Mouse (Mus musculus): ENCODE results near the gene Inpp4b. TPM values are rescaled to one million over a fixed set of nuclear protein-coding genes. Genes with fewer than 3 reads are reported as not detected.

The Inpp4b gene
- polyA plus RNA-seq, 1 experiment = 1.9 TPM

DNA sequence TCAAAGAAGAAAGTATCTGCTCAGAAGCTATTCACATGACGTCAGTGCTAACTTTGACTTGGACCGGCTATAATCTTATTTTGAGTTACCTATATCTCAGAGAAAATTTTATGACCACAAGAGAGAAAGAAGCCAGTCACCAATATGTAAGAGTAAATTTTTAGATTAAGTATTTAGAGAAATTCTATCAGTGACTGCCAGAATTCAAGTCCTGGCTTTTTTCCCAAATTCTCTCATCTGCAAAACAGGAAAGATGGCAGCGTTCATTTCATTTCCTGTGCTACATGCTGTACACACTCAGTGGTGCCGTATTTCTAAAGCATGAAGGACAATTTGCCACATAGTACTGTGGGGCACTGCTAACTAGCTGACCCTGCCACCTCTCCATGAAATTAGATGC, 256.9 kb downstream of the Inpp4b start:
- TF ChIP-seq CTCF (IDR thresholded peaks at IDR 0.05; ENCODE audit: borderline replicate concordance, insufficient read depth, low read length) = no peak
- no peak for TF ChIP-seq POLR2A (IDR thresholded peaks at IDR 0.05; ENCODE audit: low read depth, low read length)

DNA sequence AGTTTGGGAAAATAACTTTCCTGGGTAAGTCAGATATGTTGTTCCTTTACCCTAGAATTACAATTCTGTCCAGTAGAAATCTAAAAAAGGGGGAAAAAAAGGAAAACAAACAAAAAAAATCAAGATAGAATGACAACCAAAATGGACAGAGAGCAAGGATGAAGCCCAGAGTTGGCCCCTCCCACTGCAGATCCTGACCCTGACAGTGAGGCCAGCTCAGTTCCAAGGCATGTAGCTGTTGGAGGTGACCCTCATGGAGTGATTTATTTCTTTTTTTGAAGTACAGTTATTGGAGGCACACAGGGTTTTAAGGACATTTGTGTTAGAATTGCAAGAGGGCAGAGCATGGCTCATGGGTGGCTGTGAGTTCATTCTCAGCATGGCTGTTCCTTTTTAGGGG, 258.8 kb downstream of the Inpp4b start:
- no peak overlapping the region for H3K27ac ChIP-seq (ENCODE audit: insufficient read depth, low read length)
- no peak overlapping the region for H3K4me3 ChIP-seq (ENCODE audit: insufficient read depth, low read length)
- H3K4me1 ChIP-seq (ENCODE audit: control insufficient read depth, insufficient read depth, low read length) = no peaks in the 10 kb centered on the region
- no peak for TF ChIP-seq CTCF (IDR thresholded peaks at IDR 0.05; ENCODE audit: borderline replicate concordance, insufficient read depth, low read length)

More for the DNA sequence above, 256.9 kb downstream of the Inpp4b start:
- no peaks in the 10 kb centered on the region for H3K4me1 ChIP-seq (ENCODE audit: control insufficient read depth, insufficient read depth, low read length)
- H3K4me3 ChIP-seq (ENCODE audit: insufficient read depth, low read length) = no peak overlapping the region
- no peak overlapping the region for H3K27ac ChIP-seq (ENCODE audit: insufficient read depth, low read length)

DNA sequence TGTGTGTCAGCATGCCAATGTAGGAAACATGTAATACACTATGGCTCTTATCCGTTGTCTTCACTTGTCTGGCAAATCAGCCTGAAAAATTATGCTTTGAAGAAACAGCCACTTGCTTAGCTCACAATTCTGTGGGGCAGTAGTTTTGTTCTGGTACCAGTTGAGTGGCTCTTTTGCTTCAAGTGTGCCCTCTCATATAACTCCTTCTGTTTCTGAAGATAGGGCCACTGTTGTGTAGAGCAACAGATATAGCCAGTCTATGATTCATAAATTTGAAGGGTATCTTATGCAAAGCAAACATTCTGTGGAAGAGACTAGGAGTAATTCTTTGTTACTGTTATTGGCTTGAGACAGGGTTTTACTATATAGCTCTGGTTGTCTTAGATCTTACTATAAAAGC, 265.7 kb downstream of the Inpp4b start:
- Histone ChIP-seq H3K4me3 (ENCODE audit: insufficient read depth, low read length) (no peak overlapping the region), H3K4me1 (ENCODE audit: control insufficient read depth, insufficient read depth, low read length) (no peaks in the 10 kb centered on the region), H3K27ac (ENCODE audit: insufficient read depth, low read length) (no peak overlapping the region)
- TF ChIP-seq POLR2A (IDR thresholded peaks at IDR 0.05; ENCODE audit: low read depth, low read length) (no peak), CTCF (IDR thresholded peaks at IDR 0.05; ENCODE audit: borderline replicate concordance, insufficient read depth, low read length) (no peak)

DNA sequence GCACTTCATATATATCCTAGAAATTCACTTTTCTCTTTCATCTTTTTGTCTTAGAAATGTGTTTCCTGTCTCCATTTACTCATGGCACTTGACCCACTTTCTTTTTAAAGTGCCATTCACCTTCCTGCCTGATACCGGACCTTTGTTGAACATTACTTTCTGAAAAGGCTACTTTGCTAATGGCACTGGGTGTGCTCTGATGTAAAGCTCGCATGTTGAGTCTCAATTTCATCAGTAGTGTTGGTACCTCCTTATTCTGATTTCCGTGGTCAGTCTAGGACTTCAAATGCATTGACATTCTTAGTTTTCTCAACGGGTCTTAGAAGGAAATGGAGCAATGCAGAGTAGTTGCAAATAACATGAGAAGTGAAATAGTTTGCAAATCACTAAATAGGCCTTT, 266.7 kb downstream of the Inpp4b start:
- Histone ChIP-seq H3K27ac (ENCODE audit: insufficient read depth, low read length) (no peak overlapping the region), H3K4me3 (ENCODE audit: insufficient read depth, low read length) (no peak overlapping the region), H3K4me1 (ENCODE audit: control insufficient read depth, insufficient read depth, low read length) (no peaks in the 10 kb centered on the region)
- TF ChIP-seq CTCF (IDR thresholded peaks at IDR 0.05; ENCODE audit: borderline replicate concordance, insufficient read depth, low read length) (no peak), POLR2A (IDR thresholded peaks at IDR 0.05; ENCODE audit: low read depth, low read length) (no peak)

DNA sequence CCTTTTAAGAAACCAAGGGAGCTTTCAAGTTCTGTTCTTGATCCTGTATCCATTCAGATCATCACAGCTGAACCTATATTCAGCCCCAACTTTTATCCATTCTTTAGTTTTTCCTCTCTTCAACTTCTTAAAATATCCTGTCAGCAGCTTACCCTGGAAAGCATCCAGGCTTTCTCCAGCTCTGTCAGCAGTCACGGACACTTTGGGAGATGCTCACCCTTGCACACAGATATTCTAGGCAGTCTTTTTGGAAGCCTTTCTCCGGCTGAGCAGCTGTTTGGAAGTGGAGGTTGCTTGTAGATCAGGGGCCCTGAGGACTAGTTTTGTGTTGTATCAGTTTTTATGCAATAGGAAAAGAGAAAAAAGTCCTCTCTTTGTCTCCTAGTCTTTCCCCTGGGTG, 270.3 kb downstream of the Inpp4b start:
- TF ChIP-seq CTCF (IDR thresholded peaks at IDR 0.05; ENCODE audit: borderline replicate concordance, insufficient read depth, low read length) (no peak), POLR2A (IDR thresholded peaks at IDR 0.05; ENCODE audit: low read depth, low read length) (no peak)
- Histone ChIP-seq H3K4me1 (ENCODE audit: control insufficient read depth, insufficient read depth, low read length) (no peaks in the 10 kb centered on the region), H3K27ac (ENCODE audit: insufficient read depth, low read length) (no peak overlapping the region)

DNA sequence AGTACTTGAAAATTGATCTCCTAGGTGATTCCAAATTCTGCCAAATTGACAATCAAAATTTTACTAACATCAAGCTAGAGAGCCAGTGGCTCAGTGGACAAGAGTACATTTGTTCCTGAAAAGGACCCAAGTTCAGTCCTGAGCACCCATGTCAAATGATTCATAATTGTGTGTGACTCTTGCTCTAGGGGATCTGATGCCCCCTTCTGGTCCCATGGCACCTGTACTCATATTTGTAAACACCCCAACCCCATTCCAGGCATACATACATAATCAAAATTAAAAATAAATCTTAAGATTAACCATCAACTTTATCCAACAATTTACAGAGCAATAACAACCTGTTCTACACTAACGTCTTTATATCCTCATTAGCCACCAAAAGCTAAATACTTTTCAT, 271.8 kb downstream of the Inpp4b start:
- no peaks in the 10 kb centered on the region for H3K4me1 ChIP-seq (ENCODE audit: control insufficient read depth, insufficient read depth, low read length)
- TF ChIP-seq CTCF (IDR thresholded peaks at IDR 0.05; ENCODE audit: borderline replicate concordance, insufficient read depth, low read length) = no peak
- TF ChIP-seq POLR2A (IDR thresholded peaks at IDR 0.05; ENCODE audit: low read depth, low read length) = no peak
- no peak overlapping the region for H3K27ac ChIP-seq (ENCODE audit: insufficient read depth, low read length)

More for the DNA sequence above, 270.3 kb downstream of the Inpp4b start:
- no peak overlapping the region for H3K4me3 ChIP-seq (ENCODE audit: insufficient read depth, low read length)

DNA sequence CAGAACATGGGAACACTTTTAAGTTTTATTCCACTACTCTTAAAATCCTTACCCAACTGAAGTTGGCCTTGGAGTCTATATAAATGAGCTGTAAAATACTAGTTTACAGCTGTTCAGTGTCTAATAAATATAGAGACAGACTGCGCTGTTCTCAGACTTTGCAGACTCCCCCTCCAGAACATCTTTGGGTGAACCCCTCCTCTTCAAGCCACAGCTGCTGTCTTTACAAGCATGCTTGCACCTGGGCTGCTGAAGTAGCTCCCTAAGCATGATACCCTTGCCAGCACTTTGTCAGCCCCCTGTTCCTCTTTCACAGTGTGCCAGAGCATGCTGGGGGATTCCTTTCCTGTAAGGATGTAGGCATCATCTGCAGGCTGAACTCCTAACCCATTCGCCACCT, 272.2 kb downstream of the Inpp4b start:
- no peaks in the 10 kb centered on the region for H3K4me1 ChIP-seq (ENCODE audit: control insufficient read depth, insufficient read depth, low read length)
- no peak for TF ChIP-seq CTCF (IDR thresholded peaks at IDR 0.05; ENCODE audit: borderline replicate concordance, insufficient read depth, low read length)
- TF ChIP-seq POLR2A (IDR thresholded peaks at IDR 0.05; ENCODE audit: low read depth, low read length) = no peak
- H3K27ac ChIP-seq (ENCODE audit: insufficient read depth, low read length) = no peak overlapping the region

More for the DNA sequence above, 271.8 kb downstream of the Inpp4b start:
- H3K4me3 ChIP-seq (ENCODE audit: insufficient read depth, low read length) = no peak overlapping the region

DNA sequence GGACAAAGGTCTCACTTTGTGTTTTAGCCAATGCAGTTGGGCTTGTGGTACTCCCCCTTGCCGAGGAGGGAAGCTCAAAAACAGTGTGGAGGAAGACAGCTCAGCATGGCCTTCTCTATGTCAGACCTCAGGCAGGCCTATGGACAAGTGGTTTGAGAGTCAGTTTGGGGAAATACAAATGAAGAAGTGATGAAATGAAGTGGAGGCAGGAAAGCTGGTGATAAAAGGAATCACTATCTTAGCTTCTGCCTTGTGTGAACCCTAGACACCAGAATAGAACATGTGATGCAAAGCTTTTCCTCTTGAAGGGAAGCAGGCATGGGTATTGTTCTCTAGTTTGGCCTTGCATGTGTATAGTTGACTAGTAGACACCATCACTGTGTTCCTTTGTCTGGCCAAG, 273.2 kb downstream of the Inpp4b start:
- H3K4me3 ChIP-seq (ENCODE audit: insufficient read depth, low read length) = no peak overlapping the region
- TF ChIP-seq CTCF (IDR thresholded peaks at IDR 0.05; ENCODE audit: borderline replicate concordance, insufficient read depth, low read length) (no peak), POLR2A (IDR thresholded peaks at IDR 0.05; ENCODE audit: low read depth, low read length) (no peak)

More for the DNA sequence above, 272.2 kb downstream of the Inpp4b start:
- H3K4me3 ChIP-seq (ENCODE audit: insufficient read depth, low read length) = no peak overlapping the region

DNA sequence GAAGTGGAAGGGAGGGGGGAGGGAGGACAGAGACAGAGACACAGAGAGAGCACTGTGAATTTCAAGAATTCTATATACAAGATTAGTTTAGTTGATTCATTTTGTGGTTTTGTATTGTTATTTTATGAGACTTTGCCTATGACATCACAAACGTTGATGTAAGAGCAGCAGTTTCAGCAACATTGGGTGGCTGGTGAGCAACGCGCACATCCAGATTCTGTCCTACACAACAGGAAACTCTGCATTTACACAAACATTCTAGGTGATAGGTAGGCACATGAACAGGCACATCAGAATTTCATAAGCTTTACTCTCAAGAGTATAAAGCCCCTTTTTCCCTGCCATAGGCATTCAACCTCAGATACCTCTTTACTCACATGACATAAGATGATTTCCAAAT, 276.6 kb downstream of the Inpp4b start:
- Histone ChIP-seq H3K4me1 (ENCODE audit: control insufficient read depth, insufficient read depth, low read length) (no peaks in the 10 kb centered on the region), H3K4me3 (ENCODE audit: insufficient read depth, low read length) (no peak overlapping the region), H3K27ac (ENCODE audit: insufficient read depth, low read length) (no peak overlapping the region)
- TF ChIP-seq CTCF (IDR thresholded peaks at IDR 0.05; ENCODE audit: borderline replicate concordance, insufficient read depth, low read length) (no peak), POLR2A (IDR thresholded peaks at IDR 0.05; ENCODE audit: low read depth, low read length) (no peak)

More for the DNA sequence above, 273.2 kb downstream of the Inpp4b start:
- H3K27ac ChIP-seq (ENCODE audit: insufficient read depth, low read length) = no peak overlapping the region
- no peaks in the 10 kb centered on the region for H3K4me1 ChIP-seq (ENCODE audit: control insufficient read depth, insufficient read depth, low read length)

DNA sequence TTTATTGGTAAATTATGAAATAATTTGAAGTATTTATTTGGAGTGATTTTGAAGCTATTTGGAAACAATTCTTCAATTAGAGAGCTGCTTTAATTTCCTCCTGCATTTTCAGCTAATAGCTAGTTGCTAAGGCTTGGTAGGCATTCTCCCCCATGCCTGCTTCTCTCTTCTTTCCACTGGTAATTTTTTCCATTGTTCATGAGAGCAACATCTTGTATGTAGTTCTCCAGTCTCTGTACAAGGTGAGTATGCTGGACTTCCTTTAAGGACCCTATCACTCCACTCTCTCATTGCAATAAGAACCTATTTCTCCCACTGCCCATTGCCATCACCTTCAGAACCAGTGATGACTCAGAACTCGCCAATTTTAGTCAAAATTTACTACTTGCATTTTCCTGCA, 292.7 kb downstream of the Inpp4b start:
- Histone ChIP-seq H3K4me1 (ENCODE audit: control insufficient read depth, insufficient read depth, low read length) (no peaks in the 10 kb centered on the region), H3K4me3 (ENCODE audit: insufficient read depth, low read length) (no peak overlapping the region), H3K27ac (ENCODE audit: insufficient read depth, low read length) (no peak overlapping the region)
- TF ChIP-seq CTCF (IDR thresholded peaks at IDR 0.05; ENCODE audit: borderline replicate concordance, insufficient read depth, low read length) (no peak), POLR2A (IDR thresholded peaks at IDR 0.05; ENCODE audit: low read depth, low read length) (no peak)

Data from embryonic fibroblast, embryonic 13.5 days (primary cell).